Mouse (Mus musculus) neutrophil, adult 59 days (primary cell): ENCODE results near the gene Pccb. TPM values are rescaled to one million over a fixed set of nuclear protein-coding genes. Genes with fewer than 3 reads are reported as not detected.

Source experiments
- total RNA-seq, 2 experiments: library from RNA; stranded (reverse); gene quantifications; 1 replicate in 1 of 2; 2 replicates in 1 of 2; pipeline ENCODE4 v1.2.4; 2023

Gene Pccb
- 1 to 10 TPM; 5.9 to 6.6 TPM for total RNA-seq

GRCm38 (mm10) chr9:101034448-101035098, at the start of gene Pccb:
TSS of gene Pccb (minus strand) at chr9:101034898.

GRCm38 (mm10) chr9:101073987-101074331, 39.3 kb upstream of the Pccb start, which contains the start of gene Msl2:
TSS of gene Msl2 (plus strand) at chr9:101074101.

Other genes with a start within 250 kb of the Pccb start
- 10 to 100 TPM; 82.1 to 89.0 TPM for gene Msl2, start 39.2 kb upstream of the Pccb start, total RNA-seq
- gene Ppp2r3a, start 216.9 kb upstream of the Pccb start, total RNA-seq, result 1 to 10 TPM; 1.1 to 1.6 TPM